Mouse (Mus musculus) hindbrain, embryonic 13.5 days (tissue): ENCODE data around the gene Iqgap3. TPM values are rescaled to one million over a fixed set of nuclear protein-coding genes. Genes with fewer than 3 reads are reported as not detected.

ENCODE experiments used
- ATAC-seq: fragments of 200-750 bp; cut with Nextera tagmentation; 2 replicates; pipeline ENCODE4 v1.8.0; 2017; ENCODE audit warnings: moderate TSS enrichment; ENCODE audit not compliant: low FRiP score
- H3K27ac ChIP-seq: fragments of 300-500 bp; sonication (generic); 2 replicates; pipeline ENCODE4 v1.5.1; 2015; ENCODE audit warnings: inconsistent platforms, mild to moderate bottlenecking, moderate library complexity
- H3K27me3 ChIP-seq: fragments of 300-500 bp; sonication (generic); 2 replicates; pipeline ENCODE4 v1.6.1; 2015; ENCODE audit warnings: mild to moderate bottlenecking, inconsistent platforms
- H3K36me3 ChIP-seq: fragments of 300-500 bp; sonication (generic); 2 replicates; pipeline ENCODE4 v1.6.1; 2015; ENCODE audit warnings: mild to moderate bottlenecking, inconsistent platforms
- H3K4me1 ChIP-seq: fragments of 300-500 bp; sonication (generic); replicated peaks from 2 replicates; pipeline ENCODE4 v1.6.1; 2015; ENCODE audit warnings: inconsistent platforms
- H3K4me2 ChIP-seq: fragments of 300-500 bp; sonication (generic); 2 replicates; pipeline ENCODE4 v1.6.1; 2015; ENCODE audit warnings: inconsistent platforms, mild to moderate bottlenecking, moderate library complexity
- H3K4me3 ChIP-seq: fragments of 300-500 bp; sonication (generic); 2 replicates; pipeline ENCODE4 v1.5.1; 2015; ENCODE audit warnings: mild to moderate bottlenecking, inconsistent platforms
- H3K9ac ChIP-seq: fragments of 300-500 bp; sonication (generic); 2 replicates; pipeline ENCODE4 v1.6.1; 2015; ENCODE audit warnings: mild to moderate bottlenecking, inconsistent platforms
- H3K9me3 ChIP-seq: fragments of 300-500 bp; sonication (generic); 2 replicates; pipeline ENCODE4 v1.6.1; 2016; ENCODE audit warnings: inconsistent platforms
- WGBS: fragments of 180-500 bp; shearing (Covaris S2); methylation state at CpG from one replicate; pipeline ENCODE4 v1.1.7; 2015; 5-methylcytosine and 5-hydroxymethylcytosine counted together
- polyA plus RNA-seq: library from polyadenylated mRNA; unstranded; fragments of >200 nt; fragmentation: Nextera tagmentation; extraction: Ambion mirVana; gene quantifications from 2 replicates; pipeline ENCODE4 v1.2.1, GENCODE M21; 2015

Iqgap3 gene
- polyA plus RNA-seq, 1 experiment from 2014 or later: 3.2 TPM

- H3K9me3 ChIP-seq: no peaks in the 10 kb centered on the region
- H3K4me1 ChIP-seq: no peaks in the 10 kb centered on the region
- H3K27ac ChIP-seq: no peak overlapping the region
- H3K27me3 ChIP-seq: peaks cover 24% of the 10 kb centered on the region
- 0 out of 2 replicates have a peak overlapping the region, but pooled peaks have one; percentile 9 for H3K9ac ChIP-seq
- no peaks in the 10 kb centered on the region for H3K36me3 ChIP-seq
- ATAC-seq: no peak
- H3K4me2 ChIP-seq: no peak overlapping the region
- WGBS: 81% methylated on average over 8 of the region's 8 CpGs
- no peak overlapping the region for H3K4me3 ChIP-seq
Observed at GRCm38 (mm10) chr3:88074766-88075165, 7.0 kb upstream of the Iqgap3 start.

DNA sequence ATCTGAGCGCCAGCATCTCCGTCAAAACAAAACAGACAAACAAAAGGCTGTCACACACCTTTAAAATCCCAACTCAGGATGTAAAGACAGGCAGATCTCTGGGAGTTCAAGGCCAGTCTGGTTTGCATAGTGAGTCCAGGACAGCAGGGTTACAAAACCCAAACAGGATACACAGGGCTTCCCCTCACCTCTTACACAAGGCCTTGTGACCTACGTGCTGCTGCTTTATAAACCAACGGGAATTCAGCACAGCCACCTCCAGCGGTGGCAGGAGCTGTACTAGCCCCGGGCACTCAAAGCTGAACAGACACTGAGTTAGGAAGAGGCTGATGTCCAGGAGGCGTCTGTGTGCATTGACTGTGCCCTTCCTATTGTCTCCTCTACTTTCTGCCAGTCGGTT lies 4.3 kb upstream of the Iqgap3 start:
- H3K4me2 ChIP-seq: no peak overlapping the region
- H3K36me3 ChIP-seq: no peaks in the 10 kb centered on the region
- no peak for ATAC-seq
- no peak overlapping the region for H3K9ac ChIP-seq
- no peaks in the 10 kb centered on the region for H3K9me3 ChIP-seq
- H3K4me1 ChIP-seq: peaks cover 10% of the 10 kb centered on the region
- WGBS: 42% methylated on average over 8 of the region's 8 CpGs
- H3K27me3 ChIP-seq: peaks cover 3% of the 10 kb centered on the region; the same call in 1 of the 2 replicates
- no peak overlapping the region for H3K27ac ChIP-seq
- H3K4me3 ChIP-seq: no peak overlapping the region

GRCm38 (mm10) chr3:88078204-88078603 lies 3.6 kb upstream of the Iqgap3 start, which contains the start of gene Ttc24:
Gene Ttc24 (minus strand): TSS chr3:88078304.
- no peak within 1 kb of the TSS for H3K4me2 ChIP-seq
- ATAC-seq: no peak
- H3K4me3 ChIP-seq: no peak within 1 kb of the TSS
- H3K27me3 ChIP-seq: no peaks in the 10 kb centered on the region
- H3K36me3 ChIP-seq: no peaks in the 10 kb centered on the region
- no peak within 1 kb of the TSS for H3K9ac ChIP-seq
- 83% methylated on average over 4 of the region's 4 CpGs for WGBS
- peaks cover 18% of the 10 kb centered on the region for H3K4me1 ChIP-seq
- H3K9me3 ChIP-seq: no peaks in the 10 kb centered on the region
- no peak within 1 kb of the TSS for H3K27ac ChIP-seq

- no peak overlapping the region; the same call in 1 of the 2 replicates for H3K9ac ChIP-seq
- no peak overlapping the region for H3K27ac ChIP-seq
- no peaks in the 10 kb centered on the region for H3K27me3 ChIP-seq
- no peaks in the 10 kb centered on the region for H3K9me3 ChIP-seq
- peak overlapping the region; percentile 47 for H3K4me3 ChIP-seq
- peak overlapping the region; percentile 81 for H3K4me2 ChIP-seq
- no peak for ATAC-seq
- 4% methylated on average over 13 of the region's 13 CpGs for WGBS
- peaks cover 18% of the 10 kb centered on the region for H3K4me1 ChIP-seq
- H3K36me3 ChIP-seq: no peaks in the 10 kb centered on the region
Observed at GRCm38 (mm10) chr3:88082224-88082618, 450 bp downstream of the Iqgap3 start.

GRCm38 (mm10) chr3:88082663-88083062 lies 892 bp downstream of the Iqgap3 start:
- Histone ChIP-seq H3K27me3 (no peaks in the 10 kb centered on the region), H3K9me3 (no peaks in the 10 kb centered on the region), H3K36me3 (no peaks in the 10 kb centered on the region), H3K4me2 (peak overlapping the region; percentile 81), H3K4me1 (peaks cover 18% of the 10 kb centered on the region), H3K27ac (no peak overlapping the region), H3K4me3 (peak overlapping the region; percentile 47), H3K9ac (0 out of 2 replicates have a peak overlapping the region, but pooled peaks have one; percentile 2)
- no peak for ATAC-seq
- WGBS: 21% methylated on average over 4 of the region's 4 CpGs

DNA sequence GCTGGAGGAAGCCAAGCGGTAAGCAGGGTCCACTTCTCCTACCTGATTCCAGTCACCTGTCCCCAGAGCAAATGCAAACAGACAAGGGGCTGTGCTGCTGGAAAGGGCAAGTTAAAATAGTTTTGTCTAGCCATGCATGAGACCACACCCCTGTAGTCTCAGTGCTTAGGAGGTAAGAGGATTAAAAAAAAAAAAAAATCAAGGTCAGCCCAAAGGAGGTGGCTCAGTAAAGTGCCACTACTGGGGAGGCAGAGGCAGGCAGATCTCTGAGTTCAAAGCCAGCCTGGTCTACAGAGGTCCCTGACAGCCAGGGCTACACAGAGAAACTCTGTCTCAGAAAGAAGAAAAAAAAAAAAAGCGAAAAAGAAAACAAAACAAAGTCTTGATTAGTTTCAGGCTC lies 2.2 kb downstream of the Iqgap3 start:
- no peaks in the 10 kb centered on the region for H3K27me3 ChIP-seq
- no peak overlapping the region for H3K27ac ChIP-seq
- H3K4me1 ChIP-seq: peaks cover 18% of the 10 kb centered on the region
- H3K4me2 ChIP-seq: no peak overlapping the region
- no peaks in the 10 kb centered on the region for H3K36me3 ChIP-seq
- no peak overlapping the region for H3K4me3 ChIP-seq
- ATAC-seq: no peak
- 98% methylated on average over 2 of the region's 2 CpGs for WGBS
- H3K9ac ChIP-seq: no peak overlapping the region
- H3K9me3 ChIP-seq: no peaks in the 10 kb centered on the region

DNA sequence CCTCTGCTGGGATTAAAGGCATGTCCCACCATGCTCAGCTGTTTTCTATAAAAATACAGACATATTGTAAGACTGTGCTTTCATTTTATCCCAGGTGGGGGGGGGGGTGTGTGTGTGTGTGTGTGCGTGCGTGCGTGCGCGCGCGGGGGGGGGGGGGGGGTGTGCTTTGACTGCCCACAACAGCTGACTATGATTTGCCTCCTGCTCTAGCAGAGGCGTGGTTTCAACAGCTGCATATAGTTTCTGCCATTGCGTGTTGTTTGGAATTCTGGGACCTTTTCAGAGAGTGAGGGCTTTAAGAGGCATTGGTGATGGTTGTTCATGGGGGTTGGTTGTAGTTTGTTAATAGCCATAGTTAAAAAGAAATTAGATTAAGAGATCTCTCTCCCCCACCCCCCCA lies 3.7 kb downstream of the Iqgap3 start:
- Histone ChIP-seq H3K4me3 (no peak overlapping the region), H3K9me3 (no peaks in the 10 kb centered on the region), H3K27me3 (no peaks in the 10 kb centered on the region), H3K4me2 (no peak overlapping the region), H3K36me3 (no peaks in the 10 kb centered on the region; the same call in 1 of the 2 replicates), H3K9ac (0 out of 2 replicates have a peak overlapping the region, but pooled peaks have one; percentile 24), H3K4me1 (peaks cover 18% of the 10 kb centered on the region), H3K27ac (no peak overlapping the region)
- 94% methylated on average over 8 of the region's 9 CpGs for WGBS
- no peak for ATAC-seq

GRCm38 (mm10) chr3:88087688-88088087 lies 5.9 kb downstream of the Iqgap3 start:
- no peaks in the 10 kb centered on the region for H3K27me3 ChIP-seq
- H3K9me3 ChIP-seq: no peaks in the 10 kb centered on the region
- no peak for ATAC-seq
- H3K4me1 ChIP-seq: peaks cover 6% of the 10 kb centered on the region
- no peak overlapping the region for H3K4me3 ChIP-seq
- H3K36me3 ChIP-seq: peaks cover 9% of the 10 kb centered on the region
- H3K27ac ChIP-seq: no peak overlapping the region
- no peak overlapping the region for H3K9ac ChIP-seq
- no peak overlapping the region for H3K4me2 ChIP-seq
- 82% methylated on average over 1 of the region's 1 CpGs for WGBS

DNA sequence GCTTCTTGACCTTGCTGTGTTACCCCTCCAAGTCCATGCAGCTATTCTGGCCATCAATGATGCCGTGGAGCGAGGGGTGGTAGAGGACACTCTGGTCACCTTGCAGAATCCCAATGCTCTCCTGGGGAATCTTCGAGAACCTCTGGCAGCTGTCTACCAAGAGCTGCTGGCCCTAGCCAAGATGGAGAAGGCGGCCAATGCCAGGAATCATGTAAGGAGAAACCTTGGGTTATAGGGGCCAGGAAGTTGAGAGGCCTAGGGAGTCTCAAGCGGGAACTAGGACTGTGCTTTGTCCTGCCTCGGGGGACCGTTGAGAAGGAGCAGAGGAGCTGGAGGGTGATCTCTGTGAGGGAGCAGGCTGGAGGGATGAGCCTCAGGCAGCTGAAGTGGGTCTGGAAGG lies 8.3 kb downstream of the Iqgap3 start:
- no peak overlapping the region for H3K4me3 ChIP-seq
- H3K36me3 ChIP-seq: peaks cover 10% of the 10 kb centered on the region
- no peak for ATAC-seq
- H3K9me3 ChIP-seq: no peaks in the 10 kb centered on the region
- H3K27me3 ChIP-seq: no peaks in the 10 kb centered on the region
- H3K27ac ChIP-seq: no peak overlapping the region
- H3K9ac ChIP-seq: no peak overlapping the region
- peaks cover 6% of the 10 kb centered on the region; the same call in 1 of the 2 replicates for H3K4me1 ChIP-seq
- no peak overlapping the region for H3K4me2 ChIP-seq
- 93% methylated on average over 7 of the region's 7 CpGs for WGBS

DNA sequence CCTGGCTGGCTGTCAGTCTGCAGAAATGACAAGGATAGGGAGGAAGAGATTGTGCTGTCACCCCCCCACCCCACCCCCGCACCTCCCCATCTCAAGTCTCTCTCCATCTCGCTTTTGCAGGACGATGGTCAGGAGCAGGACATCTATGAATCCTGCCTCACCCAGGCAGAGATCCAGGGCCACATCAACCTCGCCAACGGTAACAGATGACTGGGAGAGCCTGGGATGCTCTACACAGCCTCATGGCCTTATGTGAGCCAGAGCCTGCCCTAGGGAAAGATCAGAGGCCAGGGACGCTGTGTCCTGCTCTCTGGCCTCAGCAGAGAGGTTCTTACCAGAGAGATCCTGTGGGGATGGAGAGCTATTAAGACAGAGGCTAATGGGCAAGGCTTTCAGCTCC lies 8.8 kb downstream of the Iqgap3 start:
- H3K27ac ChIP-seq: no peak overlapping the region
- H3K4me3 ChIP-seq: no peak overlapping the region
- 95% methylated on average over 6 of the region's 6 CpGs for WGBS
- no peaks in the 10 kb centered on the region for H3K9me3 ChIP-seq
- H3K36me3 ChIP-seq: peaks cover 10% of the 10 kb centered on the region
- H3K4me2 ChIP-seq: no peak overlapping the region
- no peak overlapping the region for H3K9ac ChIP-seq
- no peak for ATAC-seq
- no peaks in the 10 kb centered on the region for H3K27me3 ChIP-seq
- H3K4me1 ChIP-seq: peaks cover 6% of the 10 kb centered on the region; the same call in 1 of the 2 replicates

DNA sequence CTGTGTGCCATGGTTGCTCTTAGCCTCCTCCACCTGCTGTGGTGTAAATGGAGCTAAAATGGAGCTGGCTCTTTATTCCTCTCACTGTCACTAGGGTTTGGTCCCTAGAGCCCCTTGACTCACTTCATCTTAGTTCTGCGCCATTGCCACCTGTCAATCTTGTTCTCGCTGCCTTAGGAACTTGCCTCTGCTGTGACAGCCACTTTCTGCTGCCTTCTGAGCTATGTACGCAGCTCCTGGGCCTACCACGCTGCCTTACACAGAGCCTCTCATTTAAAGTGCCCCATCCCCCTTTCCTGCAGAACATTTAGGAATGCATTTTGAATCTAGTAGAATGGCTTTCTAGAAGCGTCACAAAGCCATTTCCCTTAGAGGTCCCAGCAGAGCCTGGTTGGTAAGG lies 12.4 kb downstream of the Iqgap3 start:
- no peak overlapping the region for H3K27ac ChIP-seq
- H3K9me3 ChIP-seq: no peaks in the 10 kb centered on the region
- no peak overlapping the region for H3K9ac ChIP-seq
- no peak overlapping the region for H3K4me2 ChIP-seq
- 83% methylated on average over 5 of the region's 5 CpGs for WGBS
- H3K27me3 ChIP-seq: no peaks in the 10 kb centered on the region
- ATAC-seq: no peak
- peaks cover 10% of the 10 kb centered on the region for H3K36me3 ChIP-seq
- no peak overlapping the region for H3K4me3 ChIP-seq
- H3K4me1 ChIP-seq: peaks cover 6% of the 10 kb centered on the region; the same call in 1 of the 2 replicates

DNA sequence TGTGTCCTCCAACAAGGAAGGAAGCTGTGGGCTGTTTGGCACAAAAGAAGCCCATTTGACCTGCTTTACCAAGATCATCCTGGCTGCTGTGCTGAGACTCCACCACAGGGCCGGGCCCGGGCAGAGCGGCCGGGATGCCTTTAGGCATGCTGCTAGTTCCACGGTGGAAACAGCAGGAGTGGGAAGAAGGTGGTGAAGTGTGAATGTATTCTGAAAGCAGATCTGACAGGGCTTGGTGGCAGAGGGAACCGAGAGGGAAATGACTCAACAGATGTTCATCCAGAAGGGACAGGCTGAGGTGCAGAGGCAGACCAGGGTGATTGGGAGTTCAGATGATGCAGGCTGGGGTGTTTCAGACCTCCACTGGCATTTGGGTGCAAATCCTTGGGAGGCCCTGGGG lies 15.9 kb downstream of the Iqgap3 start:
- H3K36me3 ChIP-seq: peaks cover 15% of the 10 kb centered on the region; the same call in 1 of the 2 replicates
- 92% methylated on average over 6 of the region's 6 CpGs for WGBS
- no peak for ATAC-seq
- no peak overlapping the region for H3K4me2 ChIP-seq
- H3K9me3 ChIP-seq: no peaks in the 10 kb centered on the region
- no peak overlapping the region for H3K27ac ChIP-seq
- H3K4me3 ChIP-seq: no peak overlapping the region
- no peaks in the 10 kb centered on the region for H3K27me3 ChIP-seq
- peak overlapping the region; percentile 20; the same call in 1 of the 2 replicates for H3K9ac ChIP-seq
- H3K4me1 ChIP-seq: peaks cover 6% of the 10 kb centered on the region; the same call in 1 of the 2 replicates

- Histone ChIP-seq H3K27ac (no peak overlapping the region), H3K27me3 (no peaks in the 10 kb centered on the region), H3K4me3 (no peak overlapping the region), H3K36me3 (peaks cover 18% of the 10 kb centered on the region), H3K9me3 (no peaks in the 10 kb centered on the region), H3K4me2 (no peak overlapping the region), H3K4me1 (no peaks in the 10 kb centered on the region), H3K9ac (no peak overlapping the region)
- WGBS: 72% methylated on average over 3 of the region's 3 CpGs
- ATAC-seq: no peak
Observed at GRCm38 (mm10) chr3:88100251-88100650, 18.5 kb downstream of the Iqgap3 start.
